Mouse (Mus musculus) spleen, adult 12 weeks (tissue): ENCODE results near the gene Lmbrd2.

Source experiments
- DNase-seq: peaks from one replicate; pipeline ENCODE4 v3.0.0; 2022; ENCODE audit warnings: low spot score

The Lmbrd2 gene

DNA sequence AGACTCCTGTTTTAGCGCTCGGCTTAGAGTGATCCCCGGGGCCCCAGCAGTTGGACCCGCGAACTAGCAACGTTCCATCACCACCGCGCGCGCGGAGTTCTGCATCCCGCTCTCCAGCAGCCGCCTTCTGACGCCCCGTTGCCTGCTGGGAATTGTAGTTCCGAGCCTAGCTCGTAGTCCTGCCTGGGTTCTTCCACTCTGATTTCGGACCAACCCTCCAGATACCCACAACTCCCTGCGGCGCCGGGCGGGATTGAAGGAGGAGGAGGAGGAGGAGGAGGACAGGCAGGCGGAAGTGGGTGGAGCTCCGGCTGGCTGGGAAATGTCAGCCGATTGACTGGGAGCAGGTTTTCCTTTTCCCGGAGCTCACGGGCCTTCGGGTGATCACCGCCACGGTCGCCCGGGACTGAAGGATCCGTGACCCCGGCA is at the start of gene Lmbrd2:
Gene Lmbrd2, plus strand, starts transcription at position 299 of the 429 bp plus-strand sequence.
- peak; percentile 95 for DNase-seq

DNA sequence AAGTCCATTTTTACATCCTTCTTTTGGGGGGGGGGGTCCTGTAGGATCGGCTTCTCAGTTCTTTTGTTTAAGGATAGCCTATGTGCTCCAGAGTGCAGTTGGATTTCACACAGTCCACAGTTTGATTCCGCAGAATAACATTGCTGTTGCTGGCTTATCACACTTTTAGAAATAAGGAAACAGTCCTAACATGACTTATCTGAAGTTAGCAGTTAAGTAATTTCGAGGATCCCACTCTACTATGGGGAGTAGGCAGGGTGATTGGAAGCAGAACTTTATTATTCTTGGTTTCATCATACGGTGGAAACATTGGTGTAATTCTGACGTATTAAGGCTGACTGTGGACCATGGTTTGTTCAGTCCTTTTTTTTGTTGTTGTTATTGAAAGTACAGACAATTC is 49.7 kb upstream of the Lmbrd2 start:
- no peak for DNase-seq

DNA sequence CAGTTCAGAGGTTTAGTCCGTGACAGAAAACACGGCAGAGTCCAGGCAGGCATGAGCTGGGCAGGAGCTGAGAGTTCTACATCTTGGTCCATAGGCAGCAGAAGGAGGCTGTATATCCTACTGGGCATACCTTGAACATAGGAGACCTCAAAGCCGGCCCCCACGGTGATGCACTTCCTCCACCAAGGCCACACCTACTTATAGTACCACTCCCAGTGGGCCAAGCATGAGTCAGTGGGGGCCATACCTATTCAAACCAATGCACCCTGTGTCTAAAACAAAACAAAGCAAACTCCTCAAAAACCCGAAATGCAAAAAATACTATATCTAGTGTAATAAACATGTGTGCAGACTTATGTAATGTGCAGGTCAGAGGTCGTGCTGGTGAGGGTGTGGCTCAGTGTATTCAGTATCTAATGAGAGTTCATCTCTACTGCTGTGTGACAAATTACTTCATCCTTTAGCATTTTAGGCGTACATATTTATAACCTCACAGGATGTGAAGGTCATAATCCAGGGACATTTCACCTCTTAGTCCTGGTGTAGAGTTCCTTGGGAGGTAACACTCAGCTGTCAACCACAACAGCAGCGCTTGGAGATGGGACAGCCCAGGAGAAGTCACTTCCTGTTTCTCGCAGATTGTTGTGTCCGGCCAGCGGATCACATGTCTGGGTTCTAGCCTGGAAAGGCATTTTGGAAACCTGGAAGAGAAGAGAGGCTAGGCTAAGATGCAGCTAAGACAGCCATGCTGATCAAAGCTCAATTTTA is 46.6 kb upstream of the Lmbrd2 start:
- no peak for DNase-seq

DNA sequence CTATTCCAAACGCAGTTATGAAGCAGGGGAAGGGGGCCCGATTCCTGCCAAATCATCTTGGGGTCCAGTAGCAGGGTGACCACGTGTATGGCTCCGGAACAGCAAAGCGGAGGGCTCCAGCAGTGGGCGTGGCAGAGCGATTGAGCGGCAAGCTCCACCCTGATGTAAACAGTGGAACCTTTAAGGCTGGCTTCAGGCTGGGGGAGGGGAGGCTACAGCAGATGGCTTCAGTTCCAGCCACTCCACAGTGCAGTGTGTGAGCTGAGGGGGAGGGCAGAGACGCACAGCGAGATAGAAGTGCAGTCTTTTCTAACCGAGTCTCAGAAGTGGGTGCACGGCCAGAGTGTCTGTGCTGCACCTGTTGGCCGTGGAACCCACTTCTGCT is 46.0 kb upstream of the Lmbrd2 start:
- DNase-seq, result peak; percentile 9

DNA sequence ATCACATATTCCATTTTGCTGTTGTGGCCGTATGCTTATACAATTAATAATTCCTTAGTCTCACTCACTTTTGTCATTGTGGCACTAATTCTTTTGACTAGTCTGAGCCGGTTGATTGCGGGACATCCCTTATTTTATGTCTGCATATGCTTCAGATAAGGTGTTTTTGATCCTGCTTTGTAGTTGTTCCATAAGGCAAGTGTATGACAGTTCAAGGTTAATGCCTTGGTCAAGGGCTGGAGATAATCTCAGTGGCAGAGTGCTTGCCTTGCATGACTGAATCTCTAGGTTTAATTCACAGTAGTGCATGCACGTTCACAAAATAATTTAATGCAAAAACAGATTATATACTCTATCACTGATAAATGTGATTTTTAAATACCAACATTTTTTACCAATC is 43.5 kb upstream of the Lmbrd2 start:
- DNase-seq, result no peak

DNA sequence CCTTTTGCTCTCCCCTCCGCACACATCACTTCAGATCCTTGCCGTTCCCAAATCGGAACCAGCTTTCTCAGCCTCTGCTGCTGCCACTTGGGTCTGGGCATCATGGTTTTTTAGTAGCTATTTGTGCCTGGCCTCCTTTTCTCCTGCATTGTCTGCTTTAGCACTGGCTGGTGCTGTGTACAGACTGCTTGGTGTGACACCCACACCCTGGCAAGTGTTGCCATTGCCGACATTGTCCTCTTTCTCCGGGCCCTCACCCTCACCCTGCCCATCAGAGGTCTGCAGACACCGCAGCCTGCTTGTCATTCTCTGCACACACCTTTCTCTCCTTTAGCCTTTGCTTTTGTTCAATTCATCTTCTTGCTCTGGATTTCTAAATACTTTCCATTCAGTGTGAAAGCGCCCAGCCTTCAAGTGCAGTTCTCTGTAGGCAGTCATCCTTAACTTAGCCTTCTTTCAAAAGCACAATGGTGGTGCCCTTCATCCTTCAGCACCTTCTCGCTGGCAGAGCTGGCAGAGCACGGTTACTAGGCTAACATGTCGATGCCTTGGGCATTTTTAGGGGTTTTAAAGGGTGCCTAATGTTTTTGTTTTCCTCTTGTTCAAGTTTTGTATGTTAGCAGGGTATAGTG is 39.8 kb upstream of the Lmbrd2 start:
- DNase-seq, result no peak

DNA sequence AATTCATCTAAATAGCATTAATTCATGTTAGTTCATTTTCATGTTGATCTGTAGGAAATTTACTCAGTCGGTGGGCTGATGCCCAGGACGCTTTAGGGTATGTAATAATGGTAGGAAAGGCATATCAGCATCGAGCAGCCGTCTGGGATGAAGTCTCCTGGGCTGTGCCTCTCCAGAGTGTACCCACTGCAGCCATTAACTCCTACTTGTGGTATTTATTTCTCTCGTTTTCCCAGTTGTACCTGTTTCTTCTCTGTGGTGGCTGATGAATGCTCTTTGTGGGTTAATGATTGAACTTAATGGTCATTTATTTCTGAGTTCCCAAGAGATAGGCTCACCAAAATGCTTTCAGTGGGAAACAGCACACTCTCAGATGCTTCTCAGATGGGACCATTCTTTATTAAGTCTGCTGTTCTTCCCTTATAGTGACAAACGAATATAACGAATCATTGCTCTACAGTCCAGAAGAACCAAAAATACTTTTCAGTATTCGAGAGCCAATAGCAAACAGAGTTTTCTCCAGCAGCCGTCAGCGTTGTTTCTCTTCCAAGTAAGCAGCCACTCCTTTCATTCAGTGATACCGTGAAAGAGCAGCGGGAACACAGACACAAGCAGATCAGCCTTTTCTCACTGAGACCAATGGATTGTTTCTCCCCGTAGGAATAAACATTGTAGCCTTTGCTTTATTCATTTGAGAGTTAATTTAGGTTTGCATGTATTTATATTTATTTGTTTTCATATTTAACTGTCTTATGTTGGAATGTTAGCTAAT is 33.9 kb upstream of the Lmbrd2 start:
- DNase-seq, result no peak

DNA sequence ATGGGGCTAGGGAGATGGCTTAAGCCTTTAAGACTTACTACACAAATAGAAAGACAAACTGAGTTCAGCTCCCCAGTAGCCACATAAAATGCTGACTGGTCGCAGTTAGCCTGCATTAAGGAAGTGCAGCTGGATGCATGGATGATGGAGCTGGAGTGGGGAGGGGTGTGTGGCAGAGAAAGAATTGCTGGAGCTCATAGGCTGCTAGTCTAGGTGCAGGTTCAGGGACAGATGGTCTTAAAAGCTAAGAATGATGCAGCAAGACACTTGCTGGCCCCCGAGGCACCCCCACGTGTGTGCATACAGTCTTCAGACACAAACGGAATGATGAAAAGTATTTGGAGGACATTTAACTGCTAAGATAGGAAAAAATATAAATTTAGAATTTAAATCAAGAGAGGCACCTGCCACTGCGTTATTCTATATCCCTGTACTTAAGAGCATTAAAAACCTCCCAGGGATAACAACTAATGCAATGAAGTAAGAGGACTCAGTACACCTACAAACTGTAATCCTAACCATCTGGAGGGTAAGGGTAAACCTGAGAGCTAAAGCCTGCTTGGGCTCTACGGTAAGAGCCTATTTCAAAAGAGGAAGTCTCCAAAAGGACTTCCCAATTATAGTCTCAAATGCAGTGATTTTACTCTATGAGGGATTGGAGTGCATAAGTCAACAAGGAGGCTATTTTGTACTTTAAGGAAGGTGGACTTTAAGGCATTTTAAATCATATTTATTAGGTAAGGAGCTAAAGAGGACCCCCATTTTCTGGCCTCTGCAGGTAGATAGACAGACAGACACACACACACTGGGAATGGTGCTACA is 29.6 kb upstream of the Lmbrd2 start:
- DNase-seq, result no peak

DNA sequence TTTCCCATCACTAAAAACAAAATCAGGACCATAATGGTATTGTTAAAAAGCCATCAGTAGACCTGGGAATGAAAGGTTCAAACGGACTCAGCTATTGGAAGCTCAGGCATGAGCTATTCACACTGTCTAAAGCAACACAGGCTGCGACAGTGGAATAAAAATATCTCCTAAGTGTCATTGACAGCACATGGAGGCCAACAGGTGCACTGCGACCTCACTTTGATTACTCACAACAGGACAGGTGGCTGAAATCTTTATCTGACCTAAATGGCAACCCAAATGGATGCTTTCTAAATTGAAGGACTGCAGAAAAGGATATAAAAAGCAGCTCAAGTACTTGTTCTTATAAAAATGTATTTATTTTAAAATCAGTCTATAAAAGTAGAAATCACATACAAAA is 28.7 kb upstream of the Lmbrd2 start:
- no peak for DNase-seq

DNA sequence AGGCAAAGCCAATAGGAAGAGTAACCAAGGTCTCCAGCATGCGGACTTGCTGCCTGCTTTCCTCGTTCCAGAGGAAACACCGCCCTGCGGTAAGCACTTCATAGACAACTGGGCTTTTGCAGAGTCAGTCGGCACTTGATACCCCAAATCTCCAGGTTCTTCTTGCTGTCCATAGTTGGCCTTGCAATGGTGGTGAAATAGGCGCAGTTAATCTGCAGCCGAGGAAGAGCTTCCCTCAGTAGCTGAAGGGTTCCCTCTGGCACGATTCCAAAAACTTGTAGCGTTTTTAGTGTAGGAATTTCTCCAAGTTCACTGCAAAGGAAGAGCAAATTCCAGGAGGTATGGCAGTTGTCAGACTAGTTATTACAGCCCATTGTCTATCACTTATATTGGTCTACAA is 26.8 kb upstream of the Lmbrd2 start:
- DNase-seq, result no peak

DNA sequence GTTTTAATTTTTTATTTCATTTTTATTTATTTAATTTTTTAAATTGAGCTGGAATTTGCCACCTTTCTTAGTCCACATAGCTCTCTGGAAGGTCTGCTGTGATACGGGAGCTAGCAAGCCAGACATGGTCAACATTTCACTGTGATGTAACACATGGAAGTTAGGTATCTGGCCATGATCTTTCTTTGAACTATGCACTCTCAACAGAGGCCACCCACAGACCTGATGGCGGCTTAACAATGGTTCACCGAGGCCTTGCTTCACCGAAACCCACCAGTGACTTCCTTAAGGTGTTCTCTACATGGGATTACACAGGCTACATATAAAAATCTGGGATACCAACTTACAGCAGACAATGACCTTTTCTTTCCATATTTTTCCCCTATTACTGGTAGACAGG is 26.2 kb upstream of the Lmbrd2 start:
- no peak for DNase-seq

DNA sequence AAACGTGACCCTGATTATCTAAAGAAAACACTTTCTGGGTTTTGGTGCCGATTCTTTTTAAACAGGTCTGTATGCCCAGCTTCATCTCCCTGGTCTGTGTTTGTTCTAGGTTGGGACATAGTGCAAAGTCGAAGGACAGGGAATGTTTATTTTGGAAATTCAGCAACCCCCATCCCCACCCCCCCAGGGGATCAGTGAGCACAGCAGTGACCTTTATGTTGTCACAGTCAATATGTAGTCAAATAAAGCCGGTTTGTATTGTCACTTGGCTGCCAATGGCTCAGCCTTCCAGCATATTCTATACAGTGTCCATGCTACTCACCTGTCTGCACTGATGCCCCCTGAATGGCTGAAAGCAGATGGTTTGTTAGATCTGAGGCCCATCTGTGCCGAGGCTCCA is 25.8 kb upstream of the Lmbrd2 start:
- no peak for DNase-seq

DNA sequence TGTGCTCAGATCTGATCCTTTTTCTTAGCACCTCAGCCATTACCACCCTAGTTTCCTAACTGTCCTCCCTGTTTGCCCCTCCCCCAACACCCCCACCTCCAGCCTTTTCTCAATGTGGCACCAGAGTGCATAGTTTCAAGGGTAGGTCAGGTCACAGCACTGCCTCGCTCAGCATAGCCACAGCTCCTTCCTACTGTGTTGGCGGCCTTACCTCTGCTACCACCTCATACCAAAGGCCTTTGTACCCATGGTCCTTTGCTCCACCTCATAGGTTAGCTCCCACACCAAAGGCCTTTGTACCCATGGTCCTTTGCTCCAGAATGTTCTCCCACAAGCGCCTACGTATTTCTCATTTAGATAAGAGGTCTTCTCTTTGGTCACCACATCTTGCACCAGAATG is 21.5 kb upstream of the Lmbrd2 start:
- no peak for DNase-seq

DNA sequence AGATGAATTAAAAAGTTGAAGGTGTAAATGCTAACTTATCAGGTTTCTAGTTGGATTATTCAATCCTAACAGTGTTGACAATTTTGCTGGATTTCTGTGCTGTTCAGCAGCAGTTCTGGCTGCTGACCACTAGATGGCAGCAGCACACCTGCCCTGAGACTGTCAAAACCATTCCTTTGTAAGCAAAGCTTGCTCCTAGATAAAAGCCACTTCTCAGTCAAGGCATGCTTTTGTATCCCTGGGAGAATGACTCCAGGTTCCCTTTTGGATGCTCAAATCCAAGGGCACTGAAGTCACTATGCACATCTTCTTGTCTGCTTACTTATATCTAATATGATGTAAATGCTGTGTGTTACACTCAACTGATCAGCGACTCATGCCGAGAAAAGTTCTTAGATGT is 20.3 kb upstream of the Lmbrd2 start:
- DNase-seq, result peak; percentile 25

DNA sequence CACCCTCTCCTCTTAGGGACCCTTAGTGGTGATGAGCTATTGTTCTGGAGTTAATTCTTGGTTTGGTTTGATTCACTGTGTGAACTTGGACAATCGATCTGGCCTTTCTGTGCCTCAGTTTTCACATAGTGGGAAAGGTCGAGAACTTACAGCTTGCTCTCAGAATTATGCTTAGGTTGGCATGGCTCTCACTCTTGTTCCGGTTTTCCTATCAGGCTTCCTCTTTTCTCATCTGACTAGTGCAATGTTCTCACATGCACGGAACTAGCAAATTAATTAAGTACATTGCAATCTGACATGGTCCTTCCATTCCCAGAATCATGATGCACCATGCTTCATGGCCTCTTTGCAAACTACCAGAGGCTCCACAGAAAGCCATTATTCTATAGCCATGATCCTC is 17.4 kb upstream of the Lmbrd2 start:
- no peak for DNase-seq

DNA sequence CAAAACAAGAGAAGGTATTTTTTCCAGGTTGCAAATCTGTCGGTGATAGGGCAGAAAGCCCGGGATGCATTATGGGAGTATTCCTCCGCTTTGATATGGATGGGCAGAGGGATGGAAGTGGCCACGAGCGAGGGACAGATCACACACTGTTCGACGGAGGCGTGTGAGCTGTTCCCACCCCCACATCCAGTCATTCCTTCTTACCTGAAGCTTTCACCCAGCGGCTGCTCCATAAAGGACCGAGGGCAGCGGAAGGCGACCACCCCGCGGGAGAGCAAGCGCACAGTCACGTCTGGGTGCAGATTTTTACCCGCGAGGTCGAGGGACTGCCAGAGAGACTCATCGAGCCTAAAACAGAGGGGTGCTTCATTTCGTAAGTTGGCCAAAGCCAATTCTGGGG is 15.5 kb upstream of the Lmbrd2 start:
- DNase-seq, result no peak

DNA sequence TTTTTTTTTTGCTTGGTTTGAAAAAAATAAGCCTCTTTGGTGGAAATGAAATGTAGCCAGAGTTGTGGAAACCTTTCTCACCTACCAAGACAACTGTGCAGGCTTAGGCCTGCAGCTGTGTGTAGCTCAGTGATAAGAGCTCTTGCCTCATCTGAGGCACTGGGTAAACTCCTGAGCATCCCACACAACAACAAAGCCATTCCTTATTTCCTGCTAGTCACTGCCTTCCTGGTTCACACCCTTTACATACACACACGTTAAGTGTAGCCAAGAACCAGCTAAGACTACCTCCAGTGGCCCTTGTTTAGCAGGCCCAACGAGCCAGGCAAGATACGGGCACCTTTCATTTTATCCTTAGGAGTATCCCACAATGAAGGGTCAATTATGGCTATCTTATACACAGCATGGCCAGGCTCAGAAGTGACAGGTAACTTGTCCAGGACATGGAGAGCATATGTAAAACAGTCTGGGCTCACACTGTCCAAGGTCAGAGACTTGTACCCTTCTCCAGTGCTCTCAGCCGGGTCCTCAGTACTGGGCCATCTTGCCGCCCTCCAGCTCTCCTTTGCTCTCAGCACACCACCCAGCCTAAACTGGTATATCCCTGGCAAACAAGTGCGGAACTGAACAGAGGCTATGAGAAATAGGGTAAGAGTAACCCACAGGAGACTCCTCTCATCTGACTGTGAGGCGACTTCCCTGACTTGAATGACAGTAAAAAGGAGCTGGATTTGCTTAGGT is 13.1 kb upstream of the Lmbrd2 start:
- DNase-seq, result no peak

DNA sequence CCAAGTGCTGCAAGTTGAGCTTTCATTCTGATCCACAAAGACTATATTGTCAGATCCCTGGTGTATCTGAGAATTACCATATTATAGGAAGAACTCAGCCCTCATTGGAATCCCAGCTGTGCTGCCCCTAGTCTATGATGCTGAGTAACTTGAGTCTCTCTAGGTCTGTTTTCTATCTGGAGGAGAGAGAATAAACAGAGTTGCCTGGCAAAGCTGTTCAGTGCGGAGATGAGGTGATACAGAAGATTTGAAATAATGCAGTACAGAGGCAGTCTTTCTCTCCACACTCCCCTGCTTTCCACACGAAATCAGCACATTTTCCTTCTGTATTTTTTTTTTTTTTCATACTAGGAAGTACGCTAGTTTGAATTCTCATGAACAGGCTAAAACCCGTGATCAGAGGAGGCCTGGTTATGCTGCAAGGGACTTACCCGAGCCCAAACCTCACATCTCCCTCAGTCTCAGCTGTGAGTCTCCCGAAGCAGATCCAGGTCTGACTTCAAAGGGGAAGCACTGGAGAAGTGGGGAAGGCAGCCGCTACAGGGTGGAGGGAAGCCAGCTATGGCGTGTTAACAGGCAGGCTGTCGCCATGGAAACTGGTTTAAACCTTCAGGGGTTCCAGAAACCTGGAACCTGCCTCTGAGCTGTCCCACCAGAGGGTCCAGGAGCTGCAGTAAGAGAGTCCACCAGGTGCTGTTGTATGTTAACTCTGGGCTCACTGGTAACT is 9.4 kb upstream of the Lmbrd2 start:
- DNase-seq, result no peak

DNA sequence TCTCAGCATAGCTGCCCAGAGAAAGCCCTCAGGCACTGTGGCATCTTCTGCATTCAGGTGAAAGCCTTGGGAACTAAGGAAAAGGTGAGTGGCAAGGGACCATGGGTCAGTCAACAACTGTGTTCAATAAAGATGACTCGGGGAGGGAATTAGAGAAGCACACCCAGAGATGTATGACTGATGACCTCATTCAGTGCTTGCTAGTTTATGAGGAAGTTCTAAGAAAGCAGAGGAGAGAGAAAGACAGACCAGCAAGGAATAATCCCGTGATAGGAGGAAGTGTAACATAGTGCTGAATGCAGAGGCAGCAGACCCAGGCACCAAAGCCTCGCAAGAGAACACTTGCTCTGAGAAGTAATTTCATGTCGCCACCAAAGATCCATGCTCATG is 8.9 kb upstream of the Lmbrd2 start:
- no peak for DNase-seq

DNA sequence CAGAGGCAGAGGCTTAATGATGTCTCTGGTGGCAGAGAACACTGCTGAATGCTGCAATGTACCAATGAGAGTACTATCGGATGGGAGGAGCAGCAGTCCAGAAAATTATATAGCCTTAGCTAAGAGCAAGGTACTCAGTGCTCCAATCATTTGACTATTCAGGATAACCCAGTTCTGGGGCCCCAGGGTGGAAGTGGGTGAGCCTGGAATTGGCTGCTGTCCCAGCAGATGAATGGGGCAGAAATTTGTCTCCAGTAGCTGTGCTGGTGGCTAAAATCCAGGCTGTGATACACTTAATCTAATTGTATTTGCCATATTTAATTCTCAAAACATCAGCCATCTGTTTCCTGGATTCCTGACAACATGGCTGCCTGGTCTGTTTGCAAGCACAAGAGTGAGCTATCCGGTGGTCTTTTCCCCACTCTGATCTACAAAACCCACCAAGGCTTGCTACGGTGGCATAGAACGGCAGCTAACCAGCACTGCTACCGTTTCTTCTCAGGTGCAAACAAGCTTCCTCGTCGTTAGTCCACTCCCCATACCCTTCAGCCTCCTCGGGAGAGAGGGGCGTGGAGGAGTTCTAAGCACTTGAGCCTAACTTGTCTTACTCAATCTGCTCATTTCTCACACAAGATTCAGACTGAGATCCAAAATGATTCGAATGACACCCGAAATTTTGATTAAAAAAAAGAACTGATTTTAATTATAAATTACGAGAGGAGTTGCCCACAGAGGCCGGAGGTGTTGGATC is 7.5 kb upstream of the Lmbrd2 start:
- DNase-seq, result no peak
